Mouse (Mus musculus): Measurements from ENCODE around the gene Tfpt.

DNA sequence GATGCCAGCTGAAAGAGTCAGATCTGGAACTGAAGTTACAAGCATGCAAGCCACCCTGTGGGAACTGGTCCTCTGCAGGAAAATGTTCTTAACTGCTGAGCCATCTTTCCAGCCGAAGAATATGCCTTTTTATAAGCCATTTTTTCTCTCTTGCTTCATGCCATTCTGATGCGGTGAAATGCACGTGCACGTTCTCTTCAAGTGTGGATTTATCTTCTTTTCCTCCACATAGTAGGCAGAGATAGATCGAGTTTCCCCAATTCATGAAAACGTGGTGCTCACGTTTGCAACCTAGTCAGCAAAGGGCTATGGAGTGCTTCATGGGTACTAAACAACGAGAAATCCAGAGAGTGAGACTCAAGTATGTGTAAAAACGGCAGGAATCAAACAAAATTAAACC lies 14.1 kb upstream of the Tfpt start:
- no peak for TF ChIP-seq CTCF (conservative IDR thresholded peaks at IDR 0.05; ENCODE audit: low read length)
- no peak for TF ChIP-seq POU5F1 (IDR thresholded peaks at IDR 0.05; ENCODE audit: borderline replicate concordance, low read length)
- no peak for TF ChIP-seq NANOG (IDR thresholded peaks at IDR 0.05; ENCODE audit: borderline replicate concordance, low read length)
